Mouse (Mus musculus) midbrain, embryonic 16.5 days (tissue): ENCODE data around the gene Coasy. TPM values are rescaled to one million over a fixed set of nuclear protein-coding genes. Genes with fewer than 3 reads are reported as not detected.
A peak's percentile ranks its signal among the peaks of the same experiment; 100 is the strongest.

Experiments used
- ATAC-seq: fragments of 200-750 bp; cut with Nextera tagmentation; 2 replicates; pipeline ENCODE4 v1.8.0; 2017; ENCODE audit warnings: moderate TSS enrichment
- H3K27ac ChIP-seq: fragments of 300-500 bp; sonication (generic); 2 replicates; pipeline ENCODE4 v1.5.1; 2014; ENCODE audit warnings: mild to moderate bottlenecking, low read length, mixed read lengths
- H3K27me3 ChIP-seq: fragments of 300-500 bp; sonication (generic); 2 replicates; pipeline ENCODE4 v1.6.1; 2014; ENCODE audit warnings: low read depth, low read length, mixed read lengths; ENCODE audit not compliant: control insufficient read depth, insufficient read depth
- H3K36me3 ChIP-seq: fragments of 300-500 bp; sonication (generic); 2 replicates; pipeline ENCODE4 v1.6.1; 2014; ENCODE audit warnings: mild to moderate bottlenecking, low read length, moderate library complexity, mixed read lengths; ENCODE audit not compliant: control insufficient read depth, insufficient read depth
- H3K4me1 ChIP-seq: fragments of 300-500 bp; sonication (generic); 2 replicates; pipeline ENCODE4 v1.6.1; 2014; ENCODE audit warnings: mild to moderate bottlenecking, low read length, mixed read lengths; ENCODE audit not compliant: control insufficient read depth, insufficient read depth
- H3K4me2 ChIP-seq: fragments of 300-500 bp; sonication (generic); 2 replicates; pipeline ENCODE4 v1.6.1; 2014; ENCODE audit warnings: mild to moderate bottlenecking, low read length, mixed read lengths
- H3K4me3 ChIP-seq: fragments of 300-500 bp; sonication (generic); 2 replicates; pipeline ENCODE4 v1.5.1; 2014; ENCODE audit warnings: low read depth, mild to moderate bottlenecking, low read length, moderate library complexity, mixed read lengths
- H3K9ac ChIP-seq: fragments of 300-500 bp; sonication (generic); 2 replicates; pipeline ENCODE4 v1.6.1; 2014; ENCODE audit warnings: low read depth, low read length, mixed read lengths
- H3K9me3 ChIP-seq: fragments of 300-500 bp; sonication (generic); replicated peaks from 2 replicates; pipeline ENCODE4 v1.6.1; 2014; ENCODE audit warnings: mild to moderate bottlenecking, low read length, mixed read lengths; ENCODE audit not compliant: control insufficient read depth, poor library complexity, severe bottlenecking
- WGBS: fragments of 180-500 bp; shearing (Covaris S2); extraction: QIAGEN DNeasy Blood & Tissue Kit; methylation state at CpG from one replicate; pipeline ENCODE4 v1.1.7; 2014; 5-methylcytosine and 5-hydroxymethylcytosine counted together
- polyA plus RNA-seq: library from polyadenylated mRNA; unstranded; fragments of >200 nt; fragmentation: Nextera tagmentation; extraction: Ambion mirVana; gene quantifications from 2 replicates; pipeline ENCODE4 v1.2.1, GENCODE M21; 2015

Coasy gene
- polyA plus RNA-seq, 1 experiment from 2014 or later, result 43.5 TPM

DNA sequence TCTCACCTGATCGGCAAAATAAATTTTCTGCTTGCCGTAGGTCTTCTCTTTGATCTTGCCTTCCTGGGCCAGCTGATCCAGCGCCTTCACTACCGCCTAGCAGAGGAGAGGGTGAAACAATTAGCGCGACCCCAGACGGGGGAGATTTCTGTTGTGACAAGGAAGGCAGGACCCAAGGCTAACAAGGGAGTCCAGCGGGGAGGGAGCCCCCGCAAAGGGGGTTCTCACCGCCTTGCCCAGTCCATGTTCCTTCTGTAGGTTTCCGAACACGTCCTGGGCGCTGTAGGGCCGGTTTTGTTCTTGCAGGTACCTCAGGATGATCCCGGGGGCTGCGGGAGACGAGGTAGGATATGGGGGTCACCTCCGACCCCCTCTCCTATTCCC, 12.6 kb downstream of the Coasy start:
- Histone ChIP-seq H3K27me3 (no peaks in the 10 kb centered on the region), H3K36me3 (peaks cover 54% of the 10 kb centered on the region), H3K27ac (peak overlapping the region; percentile 93), H3K9ac (peak overlapping the region; percentile 85), H3K4me3 (peak overlapping the region; percentile 79), H3K4me2 (peak overlapping the region; percentile 91), H3K9me3 (no peaks in the 10 kb centered on the region), H3K4me1 (peaks cover 16% of the 10 kb centered on the region)
- 1% methylated on average over 18 of the region's 18 CpGs for WGBS
- no peak; the same call in 1 of the 2 replicates for ATAC-seq

DNA sequence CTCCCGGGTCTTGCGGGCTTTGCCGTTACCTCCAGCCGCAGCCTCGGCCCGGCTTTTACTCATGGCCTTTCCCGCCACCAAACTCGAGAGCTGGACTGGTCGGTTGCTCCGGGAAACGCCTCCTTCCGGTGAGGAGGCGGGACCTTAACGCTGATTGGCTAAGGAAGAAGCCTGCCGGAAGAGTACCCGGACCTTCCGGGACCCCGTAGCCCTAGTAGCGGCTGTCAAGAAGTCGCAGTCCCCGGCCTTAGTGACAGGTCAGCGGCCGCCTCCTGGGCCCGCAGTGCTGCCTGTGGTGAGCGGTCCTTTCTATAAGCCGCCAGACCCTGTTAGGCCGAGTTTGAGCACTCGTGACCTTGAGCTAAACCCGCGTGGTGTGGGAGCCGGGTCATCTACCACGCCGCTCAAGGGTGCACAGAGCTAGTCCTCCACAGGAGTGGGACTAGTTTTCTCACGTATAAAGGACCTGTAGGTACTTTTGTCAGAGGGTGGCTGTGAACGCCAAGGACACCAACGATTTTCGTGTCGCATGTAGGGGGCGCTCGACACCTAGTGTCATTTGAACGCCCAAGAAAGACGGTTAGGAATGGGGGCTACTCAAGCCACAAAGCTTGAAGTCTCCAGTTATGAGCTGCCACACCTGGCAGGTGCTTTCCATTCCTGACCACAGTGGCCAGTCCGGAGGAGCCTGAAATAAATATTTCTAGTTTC, 13.1 kb downstream of the Coasy start, which contains the start of gene Psmc3ip:
Gene Psmc3ip (minus strand): TSS at position 123 of the 711 bp plus-strand sequence.
- H3K27me3 ChIP-seq, result no peaks in the 10 kb centered on the region
- H3K27ac ChIP-seq, result peak within 1 kb of the TSS; percentile 93
- H3K9me3 ChIP-seq, result no peaks in the 10 kb centered on the region
- H3K4me3 ChIP-seq, result peak within 1 kb of the TSS; percentile 79
- peak; percentile 97 for ATAC-seq
- peak within 1 kb of the TSS; percentile 85 for H3K9ac ChIP-seq
- peak within 1 kb of the TSS; percentile 91 for H3K4me2 ChIP-seq
- peaks cover 50% of the 10 kb centered on the region for H3K36me3 ChIP-seq
- WGBS, result 2% methylated on average over 43 of the region's 43 CpGs
- H3K4me1 ChIP-seq, result peaks cover 16% of the 10 kb centered on the region

DNA sequence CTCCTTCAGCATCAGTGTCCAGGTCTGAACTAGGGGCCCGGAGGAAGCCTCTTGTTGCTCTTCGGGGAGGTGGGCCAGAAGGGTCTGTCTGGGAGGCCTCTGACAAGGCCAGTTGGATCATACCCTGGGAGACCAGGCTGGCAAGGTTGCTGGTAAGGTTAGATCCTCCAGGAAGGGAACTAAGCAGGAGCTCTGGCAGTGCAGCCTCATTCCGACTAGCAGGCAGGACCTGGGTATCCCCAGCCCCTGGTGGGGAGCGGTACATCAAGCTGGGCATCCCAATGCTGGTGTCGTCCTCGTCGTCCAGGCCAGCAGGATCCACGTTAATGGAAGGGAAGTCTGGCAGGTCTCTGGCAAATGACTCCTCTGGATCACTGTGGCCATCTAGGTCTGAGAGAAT, 15.9 kb downstream of the Coasy start:
- peaks cover 46% of the 10 kb centered on the region for H3K36me3 ChIP-seq
- H3K27ac ChIP-seq, result no peak overlapping the region
- peaks cover 16% of the 10 kb centered on the region for H3K4me1 ChIP-seq
- no peak overlapping the region for H3K9ac ChIP-seq
- H3K4me3 ChIP-seq, result no peak overlapping the region
- no peak overlapping the region for H3K4me2 ChIP-seq
- H3K9me3 ChIP-seq, result no peaks in the 10 kb centered on the region
- ATAC-seq, result no peak
- no peaks in the 10 kb centered on the region for H3K27me3 ChIP-seq
- WGBS, result 88% methylated on average over 8 of the region's 8 CpGs

DNA sequence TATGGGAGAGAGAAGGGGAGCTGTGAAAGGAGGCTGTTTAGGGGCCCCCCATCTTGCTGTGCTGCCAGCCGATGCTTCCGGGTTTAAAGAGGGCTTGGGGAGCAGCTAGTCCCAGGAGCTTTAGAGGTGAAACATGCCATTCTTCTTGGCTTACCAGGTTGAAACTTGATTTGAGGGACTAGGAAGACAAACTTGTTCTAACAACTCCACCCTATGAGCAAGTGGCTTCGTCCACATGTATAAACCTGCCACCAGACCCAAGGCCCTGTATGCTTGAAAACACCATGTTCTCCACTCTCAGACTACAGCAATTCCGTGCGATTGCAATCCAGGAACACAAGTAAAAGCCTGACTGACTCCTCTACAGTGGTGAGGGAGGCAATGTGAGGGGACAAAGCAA, 20.6 kb downstream of the Coasy start:
- Histone ChIP-seq H3K9me3 (no peaks in the 10 kb centered on the region), H3K4me1 (no peaks in the 10 kb centered on the region), H3K27ac (no peak overlapping the region), H3K36me3 (peaks cover 34% of the 10 kb centered on the region), H3K4me3 (no peak overlapping the region), H3K4me2 (no peak overlapping the region), H3K9ac (no peak overlapping the region), H3K27me3 (no peaks in the 10 kb centered on the region)
- no peak for ATAC-seq
- 94% methylated on average over 5 of the region's 5 CpGs for WGBS

DNA sequence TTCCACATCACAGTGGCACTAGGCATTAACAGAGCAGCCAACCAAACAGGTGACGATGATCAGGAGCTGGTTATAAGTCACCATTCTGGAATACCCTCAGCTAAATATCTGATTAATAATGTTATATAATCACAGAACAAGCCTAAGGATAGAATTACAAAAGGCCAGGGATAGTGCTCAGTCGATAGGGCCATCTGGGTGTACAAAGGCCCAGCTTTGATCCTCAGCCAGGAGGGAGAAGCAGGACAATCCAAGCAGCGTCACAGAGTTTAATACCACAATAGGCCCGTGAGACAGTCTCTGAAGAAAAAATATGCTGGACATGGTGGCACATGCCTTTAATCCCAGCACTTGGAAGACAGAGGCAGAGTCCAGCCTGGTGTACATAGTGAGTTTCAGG, 27.0 kb downstream of the Coasy start:
- H3K27me3 ChIP-seq, result no peaks in the 10 kb centered on the region
- H3K4me3 ChIP-seq, result no peak overlapping the region
- H3K4me1 ChIP-seq, result no peaks in the 10 kb centered on the region
- H3K9ac ChIP-seq, result no peak overlapping the region
- H3K27ac ChIP-seq, result no peak overlapping the region
- no peak overlapping the region for H3K4me2 ChIP-seq
- H3K36me3 ChIP-seq, result no peaks in the 10 kb centered on the region
- ATAC-seq, result no peak
- WGBS, result 51% methylated on average over 4 of the region's 4 CpGs
- no peaks in the 10 kb centered on the region for H3K9me3 ChIP-seq

DNA sequence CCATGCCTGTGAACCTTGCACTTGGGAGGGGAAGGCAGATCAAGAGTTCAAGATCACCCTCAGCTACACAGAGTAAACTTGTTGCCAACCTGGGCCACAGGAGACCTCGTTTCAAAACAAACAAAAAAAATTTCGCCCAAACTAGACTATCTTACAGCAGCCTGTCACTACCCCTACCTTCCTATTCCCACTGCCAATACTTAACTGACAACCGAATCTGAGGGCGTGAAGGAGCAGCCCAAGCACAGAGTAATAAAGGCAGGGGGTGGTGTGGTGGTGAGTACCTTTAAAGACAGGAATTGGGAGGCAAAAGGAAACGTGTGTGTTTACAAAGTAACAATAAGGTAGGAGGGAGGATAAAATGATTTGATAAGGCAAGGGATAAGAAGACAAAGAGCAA, 28.3 kb downstream of the Coasy start:
- no peak overlapping the region for H3K4me2 ChIP-seq
- H3K9ac ChIP-seq, result no peak overlapping the region
- no peak overlapping the region for H3K4me3 ChIP-seq
- H3K36me3 ChIP-seq, result no peaks in the 10 kb centered on the region
- H3K27me3 ChIP-seq, result no peaks in the 10 kb centered on the region
- no peaks in the 10 kb centered on the region for H3K9me3 ChIP-seq
- WGBS, result 68% methylated on average over 5 of the region's 5 CpGs
- H3K27ac ChIP-seq, result no peak overlapping the region
- peaks cover 6% of the 10 kb centered on the region for H3K4me1 ChIP-seq
- no peak for ATAC-seq

DNA sequence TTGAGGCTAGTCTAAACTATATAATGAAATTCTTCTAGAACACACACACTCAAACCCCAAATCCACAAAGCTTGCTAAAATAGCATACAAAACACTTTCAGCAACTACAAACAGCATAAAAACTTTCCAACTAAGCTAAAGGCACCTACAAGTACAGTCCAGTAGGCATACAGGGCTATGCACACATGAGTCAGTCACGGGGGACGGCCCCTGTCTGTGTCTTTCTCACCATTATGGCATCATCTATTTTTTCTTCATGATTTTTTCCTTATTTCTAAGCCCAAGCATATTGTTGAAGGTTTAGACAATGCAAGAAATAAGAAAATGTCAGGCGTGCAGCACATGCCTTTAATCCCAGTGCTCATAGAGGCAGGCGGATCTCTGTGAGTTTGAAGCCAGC, 28.8 kb downstream of the Coasy start:
- no peaks in the 10 kb centered on the region for H3K9me3 ChIP-seq
- ATAC-seq, result no peak
- 88% methylated on average over 4 of the region's 4 CpGs for WGBS

DNA sequence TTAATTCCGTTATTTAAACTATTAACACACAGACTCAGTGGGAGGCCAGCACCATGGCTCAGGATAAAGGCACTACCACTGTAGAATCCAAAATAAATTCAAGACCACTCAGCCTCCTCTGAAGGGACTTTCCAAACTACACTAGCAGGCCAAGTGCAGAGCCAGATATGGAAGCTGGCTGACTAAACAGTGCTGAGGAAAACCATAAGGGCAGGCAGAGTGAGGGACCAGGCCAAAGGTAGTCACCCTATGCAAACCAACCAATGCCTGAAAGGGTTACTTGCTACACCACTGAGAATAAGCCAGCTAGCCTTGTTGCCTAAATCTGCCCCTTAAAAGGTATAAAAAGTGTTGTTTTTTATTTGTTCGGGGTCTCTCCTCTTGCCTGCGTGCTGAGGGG, 29.8 kb downstream of the Coasy start:
- H3K27me3 ChIP-seq, result no peaks in the 10 kb centered on the region
- peaks cover 12% of the 10 kb centered on the region for H3K4me1 ChIP-seq
- no peak overlapping the region for H3K4me3 ChIP-seq
- no peak overlapping the region for H3K27ac ChIP-seq
- H3K36me3 ChIP-seq, result no peaks in the 10 kb centered on the region
- 90% methylated on average over 3 of the region's 3 CpGs for WGBS
- H3K4me2 ChIP-seq, result no peak overlapping the region
- no peak for ATAC-seq
- no peak overlapping the region for H3K9ac ChIP-seq
- H3K9me3 ChIP-seq, result no peaks in the 10 kb centered on the region

More for the DNA sequence above, 28.8 kb downstream of the Coasy start:
- Histone ChIP-seq H3K27ac (no peak overlapping the region), H3K36me3 (no peaks in the 10 kb centered on the region), H3K9ac (no peak overlapping the region), H3K27me3 (no peaks in the 10 kb centered on the region), H3K4me1 (peaks cover 10% of the 10 kb centered on the region), H3K4me2 (no peak overlapping the region), H3K4me3 (no peak overlapping the region)

DNA sequence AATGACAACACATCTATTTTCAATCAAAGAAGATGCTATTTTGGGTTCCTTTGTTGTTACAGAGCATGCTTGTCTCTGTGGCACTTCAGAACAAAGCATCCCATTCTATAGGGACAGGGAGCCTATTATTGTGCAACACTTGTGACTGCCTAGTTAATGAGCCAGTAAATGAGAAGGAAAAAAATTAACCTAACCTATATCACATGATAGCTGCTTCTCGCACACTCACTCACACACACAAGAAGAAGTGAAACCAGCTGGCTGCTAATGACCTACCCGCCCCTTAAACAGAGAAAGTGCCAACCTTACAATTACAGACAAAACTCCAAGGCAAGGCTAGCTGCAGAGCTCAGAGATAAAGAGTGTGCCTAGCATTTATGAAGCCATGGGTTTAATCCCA, 33.2 kb downstream of the Coasy start:
- H3K36me3 ChIP-seq, result no peaks in the 10 kb centered on the region
- no peak overlapping the region for H3K4me3 ChIP-seq
- no peaks in the 10 kb centered on the region for H3K27me3 ChIP-seq
- ATAC-seq, result no peak
- H3K9me3 ChIP-seq, result no peaks in the 10 kb centered on the region
- H3K9ac ChIP-seq, result no peak overlapping the region
- WGBS, result 65% methylated on average over 2 of the region's 2 CpGs
- H3K27ac ChIP-seq, result no peak overlapping the region
- peaks cover 30% of the 10 kb centered on the region for H3K4me1 ChIP-seq
- no peak overlapping the region for H3K4me2 ChIP-seq
